Mouse (Mus musculus): ENCODE results near the gene Fmnl1. TPM values are rescaled to one million over a fixed set of nuclear protein-coding genes. Genes with fewer than 3 reads are reported as not detected.
"Not testable (repeated sequence)": the region's sequence is repeated elsewhere in the genome, so short reads cannot be mapped to it uniquely, and the experiment has no call there.

Fmnl1 gene
- polyA plus RNA-seq, 1 experiment from 2014 or later: 4.3 TPM

DNA sequence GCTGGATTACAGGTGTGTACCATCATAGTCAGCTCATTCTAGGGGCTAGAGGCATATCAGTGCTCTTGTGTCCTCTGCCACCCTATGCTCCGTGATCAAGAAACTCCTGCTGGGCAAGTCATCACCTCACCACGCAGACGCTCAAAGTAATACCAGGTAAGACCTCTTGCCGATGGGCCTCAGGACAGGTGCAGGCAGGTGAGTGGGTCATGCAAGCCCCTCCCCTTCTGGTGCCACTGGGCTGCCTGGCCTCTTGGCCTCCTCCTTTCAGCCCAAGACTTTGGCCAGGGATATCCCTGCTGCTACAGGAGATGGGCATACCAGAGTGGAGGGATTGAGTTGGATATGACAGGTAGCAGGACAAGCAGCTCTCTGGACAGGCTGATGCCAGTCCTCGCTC lies 48.4 kb downstream of the Fmnl1 start:
- DNase-seq: no peak

DNA sequence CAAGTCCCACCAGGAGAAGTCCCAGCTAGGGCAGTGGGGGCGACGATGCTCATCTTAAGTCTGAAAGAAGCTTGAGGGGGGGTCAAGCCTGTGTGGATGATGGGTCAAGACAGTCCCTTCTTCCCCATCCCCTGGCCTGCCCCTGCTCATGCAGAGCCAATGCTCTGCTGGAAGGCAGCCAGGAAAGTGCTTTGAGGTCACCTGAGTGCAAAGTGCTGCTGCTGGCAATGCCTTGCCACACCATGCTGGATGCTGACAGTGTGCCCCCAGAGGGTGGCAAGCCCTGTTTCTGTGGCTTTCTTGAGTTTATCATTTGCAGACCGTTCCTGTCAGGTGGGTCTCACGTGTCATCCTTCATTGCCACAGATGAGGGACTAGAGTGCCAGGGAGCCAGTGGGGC lies 49.1 kb downstream of the Fmnl1 start:
- Histone ChIP-seq H3K9ac (replicated peaks; ENCODE audit: low read length) (no peak overlapping the region), H3K27ac (replicated peaks; ENCODE audit: low read depth, low read length) (no peak overlapping the region), H3K4me2 (ENCODE audit: low read length) (no peak overlapping the region), H3K4me1 (ENCODE audit: control insufficient read depth, insufficient read depth, low read length) (0 out of 2 replicates have a peak, but pooled peaks cover 8% of the 10 kb centered on the region), H3K9me3 (ENCODE audit: control insufficient read depth, low read length) (no peaks in the 10 kb centered on the region), H3K4me3 (replicated peaks; ENCODE audit: low read depth, low read length) (no peak overlapping the region), H3K36me3 (ENCODE audit: control insufficient read depth, insufficient read depth, low read length) (peaks cover 44% of the 10 kb centered on the region), H3K27me3 (ENCODE audit: control insufficient read depth, insufficient read depth, low read length) (peaks cover 4% of the 10 kb centered on the region)
- ATAC-seq (ENCODE audit: low FRiP score, low TSS enrichment) (no peak), DNase-seq (no peak)
- WGBS: 92% methylated on average over 4 of the region's 4 CpGs

More for the DNA sequence above, 48.4 kb downstream of the Fmnl1 start:
- Histone ChIP-seq H3K4me2 (ENCODE audit: low read length) (no peak overlapping the region), H3K27ac (replicated peaks; ENCODE audit: low read depth, low read length) (no peak overlapping the region), H3K9ac (replicated peaks; ENCODE audit: low read length) (no peak overlapping the region), H3K36me3 (ENCODE audit: control insufficient read depth, insufficient read depth, low read length) (peaks cover 37% of the 10 kb centered on the region), H3K4me3 (replicated peaks; ENCODE audit: low read depth, low read length) (no peak overlapping the region), H3K9me3 (ENCODE audit: control insufficient read depth, low read length) (no peaks in the 10 kb centered on the region), H3K27me3 (ENCODE audit: control insufficient read depth, insufficient read depth, low read length) (peaks cover 4% of the 10 kb centered on the region), H3K4me1 (ENCODE audit: control insufficient read depth, insufficient read depth, low read length) (0 out of 2 replicates have a peak, but pooled peaks cover 8% of the 10 kb centered on the region)
- 87% methylated on average over 5 of the region's 5 CpGs for WGBS
- no peak for ATAC-seq (ENCODE audit: low FRiP score, low TSS enrichment)

DNA sequence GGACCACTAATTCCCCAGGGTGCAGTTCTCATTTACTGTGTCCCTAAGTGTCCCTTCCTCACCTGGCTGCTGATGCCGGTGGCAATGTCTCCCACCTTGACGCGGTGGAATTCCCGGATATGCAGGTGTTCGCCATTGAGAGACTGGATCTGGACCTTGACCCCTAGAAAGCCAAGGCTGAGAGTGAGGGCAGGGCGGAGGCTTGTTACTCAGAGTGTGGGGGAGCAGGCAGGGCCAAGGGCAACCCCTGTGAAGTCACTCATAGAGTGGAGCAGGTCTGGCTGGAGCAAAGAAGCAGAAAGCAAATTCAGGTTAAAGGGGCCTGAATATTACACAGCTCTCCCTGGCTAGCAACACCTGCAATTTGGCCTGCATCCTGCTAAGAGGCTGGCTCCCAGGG lies 50.5 kb downstream of the Fmnl1 start:
- H3K27ac ChIP-seq (replicated peaks; ENCODE audit: low read depth, low read length): no peak overlapping the region
- no peaks in the 10 kb centered on the region for H3K9me3 ChIP-seq (ENCODE audit: control insufficient read depth, low read length)
- H3K9ac ChIP-seq (replicated peaks; ENCODE audit: low read length): no peak overlapping the region
- no peak overlapping the region for H3K4me3 ChIP-seq (replicated peaks; ENCODE audit: low read depth, low read length)
- WGBS: 93% methylated on average over 6 of the region's 6 CpGs
- DNase-seq (no peak), ATAC-seq (ENCODE audit: low FRiP score, low TSS enrichment) (no peak)
- 0 out of 2 replicates have a peak, but pooled peaks cover 8% of the 10 kb centered on the region for H3K4me1 ChIP-seq (ENCODE audit: control insufficient read depth, insufficient read depth, low read length)
- peaks cover 4% of the 10 kb centered on the region for H3K27me3 ChIP-seq (ENCODE audit: control insufficient read depth, insufficient read depth, low read length)
- no peak overlapping the region for H3K4me2 ChIP-seq (ENCODE audit: low read length)
- H3K36me3 ChIP-seq (ENCODE audit: control insufficient read depth, insufficient read depth, low read length): peaks cover 53% of the 10 kb centered on the region

DNA sequence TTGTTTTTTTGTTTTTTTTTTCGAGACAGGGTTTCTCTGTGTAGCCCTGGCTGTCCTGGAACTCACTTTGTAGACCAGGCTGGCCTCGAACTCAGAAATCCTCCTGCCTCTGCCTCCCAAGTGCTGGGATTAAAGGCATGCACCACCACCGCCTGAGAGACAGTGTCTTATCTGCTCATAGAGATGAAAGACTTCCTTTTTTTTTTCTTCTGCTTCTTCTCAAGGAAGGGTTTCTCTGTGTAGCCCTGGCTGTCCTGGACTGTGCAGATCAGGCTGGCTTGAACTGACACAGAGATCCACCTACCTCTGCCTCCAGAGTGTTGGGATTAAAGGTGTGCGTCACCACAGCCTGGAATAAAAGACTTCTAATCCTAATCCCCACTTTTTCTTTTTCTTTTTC lies 51.8 kb downstream of the Fmnl1 start:
- H3K9me3 ChIP-seq (ENCODE audit: control insufficient read depth, low read length); H3K4me3 ChIP-seq (replicated peaks; ENCODE audit: low read depth, low read length); H3K4me1 ChIP-seq (ENCODE audit: control insufficient read depth, insufficient read depth, low read length); H3K9ac ChIP-seq (replicated peaks; ENCODE audit: low read length); H3K27me3 ChIP-seq (ENCODE audit: control insufficient read depth, insufficient read depth, low read length); H3K4me2 ChIP-seq (ENCODE audit: low read length); ATAC-seq (ENCODE audit: low FRiP score, low TSS enrichment); H3K27ac ChIP-seq (replicated peaks; ENCODE audit: low read depth, low read length); DNase-seq: not testable (repeated sequence)
- 96% methylated on average over 4 of the region's 4 CpGs for WGBS
- peaks cover 65% of the 10 kb centered on the region for H3K36me3 ChIP-seq (ENCODE audit: control insufficient read depth, insufficient read depth, low read length)

DNA sequence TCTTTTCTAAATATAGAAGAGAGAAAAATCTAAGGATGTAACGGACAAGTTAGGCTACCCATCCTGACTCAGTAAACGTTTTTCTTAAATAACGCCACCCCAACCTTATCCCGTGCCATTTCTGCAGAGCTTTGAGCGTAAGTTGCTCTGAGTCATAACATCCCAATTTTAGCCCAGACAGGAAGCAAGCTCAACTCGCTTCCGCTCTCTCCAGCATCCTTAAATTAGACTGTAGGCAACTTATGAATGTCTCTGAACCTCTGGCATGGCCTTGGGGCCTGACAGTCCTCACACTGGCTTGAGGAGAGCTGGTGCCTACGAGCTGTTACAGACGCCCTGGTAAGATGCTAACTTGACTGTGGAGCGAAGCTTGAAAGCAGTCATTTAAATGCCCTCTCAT lies 52.5 kb downstream of the Fmnl1 start:
- Histone ChIP-seq H3K9ac (replicated peaks; ENCODE audit: low read length) (no peak overlapping the region), H3K4me3 (replicated peaks; ENCODE audit: low read depth, low read length) (no peak overlapping the region), H3K9me3 (ENCODE audit: control insufficient read depth, low read length) (no peaks in the 10 kb centered on the region), H3K4me2 (ENCODE audit: low read length) (no peak overlapping the region), H3K36me3 (ENCODE audit: control insufficient read depth, insufficient read depth, low read length) (peaks cover 65% of the 10 kb centered on the region), H3K27me3 (ENCODE audit: control insufficient read depth, insufficient read depth, low read length) (no peaks in the 10 kb centered on the region; the same call in 1 of the 2 replicates), H3K27ac (replicated peaks; ENCODE audit: low read depth, low read length) (no peak overlapping the region), H3K4me1 (ENCODE audit: control insufficient read depth, insufficient read depth, low read length) (0 out of 2 replicates have a peak, but pooled peaks cover 4% of the 10 kb centered on the region)
- WGBS: 93% methylated on average over 10 of the region's 10 CpGs
- no peak for ATAC-seq (ENCODE audit: low FRiP score, low TSS enrichment)
- DNase-seq: no peak

DNA sequence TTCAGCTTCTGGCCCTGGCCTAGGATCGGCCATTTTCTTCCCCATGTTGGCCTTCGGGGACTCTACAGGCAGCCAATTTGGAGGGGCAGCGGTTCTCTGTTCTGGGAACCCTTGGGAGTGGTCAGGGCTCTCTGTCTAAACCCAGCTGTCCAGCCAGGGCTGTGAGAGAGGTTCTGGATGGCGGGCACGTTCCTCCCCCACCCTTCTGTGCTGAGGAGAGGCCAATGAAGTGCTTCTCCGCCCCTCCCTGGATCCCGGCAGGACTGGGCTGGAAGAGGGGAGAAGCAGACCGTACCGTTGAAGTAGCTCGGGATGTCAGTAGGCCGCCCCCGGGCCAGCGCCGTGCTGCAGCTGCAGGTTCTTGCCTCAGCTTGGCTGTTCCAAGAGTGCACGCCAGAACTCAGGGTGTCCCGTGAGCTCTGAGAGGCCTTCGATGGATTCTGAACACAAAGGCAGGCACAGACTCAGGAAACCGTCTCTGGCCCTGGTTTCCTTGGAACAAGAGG lies 53.1 kb downstream of the Fmnl1 start:
- no peak overlapping the region for H3K4me2 ChIP-seq (ENCODE audit: low read length)
- H3K9ac ChIP-seq (replicated peaks; ENCODE audit: low read length): no peak overlapping the region
- H3K36me3 ChIP-seq (ENCODE audit: control insufficient read depth, insufficient read depth, low read length): peaks cover 69% of the 10 kb centered on the region
- H3K27me3 ChIP-seq (ENCODE audit: control insufficient read depth, insufficient read depth, low read length): no peaks in the 10 kb centered on the region
- 69% methylated on average over 18 of the region's 18 CpGs for WGBS
- ATAC-seq (ENCODE audit: low FRiP score, low TSS enrichment) (no peak), DNase-seq (no peak)
- H3K4me1 ChIP-seq (ENCODE audit: control insufficient read depth, insufficient read depth, low read length): no peaks in the 10 kb centered on the region
- H3K27ac ChIP-seq (replicated peaks; ENCODE audit: low read depth, low read length): no peak overlapping the region
- H3K9me3 ChIP-seq (ENCODE audit: control insufficient read depth, low read length): no peaks in the 10 kb centered on the region
- H3K4me3 ChIP-seq (replicated peaks; ENCODE audit: low read depth, low read length): no peak overlapping the region

DNA sequence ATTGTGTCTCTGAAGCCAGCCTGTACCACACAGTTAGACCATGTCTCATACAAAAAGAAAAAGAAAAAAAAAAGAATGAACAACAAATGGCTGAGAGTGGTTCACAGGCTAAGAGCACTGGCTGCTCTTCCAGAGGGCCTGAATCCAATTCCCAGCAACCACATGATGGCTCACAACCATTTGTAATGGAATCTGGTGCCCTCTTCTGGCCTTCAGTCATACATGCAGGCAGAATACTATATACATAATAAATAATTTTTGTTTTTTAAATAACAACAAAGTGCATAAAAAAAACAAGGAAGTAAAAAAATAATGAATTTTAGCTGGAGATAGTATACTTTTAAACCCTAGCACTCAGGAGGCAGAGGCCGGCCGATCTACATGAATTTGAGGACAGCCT lies 58.7 kb downstream of the Fmnl1 start:
- Histone ChIP-seq H3K9me3 (ENCODE audit: control insufficient read depth, low read length) (no peaks in the 10 kb centered on the region), H3K27ac (replicated peaks; ENCODE audit: low read depth, low read length) (no peak overlapping the region), H3K27me3 (ENCODE audit: control insufficient read depth, insufficient read depth, low read length) (no peaks in the 10 kb centered on the region), H3K36me3 (ENCODE audit: control insufficient read depth, insufficient read depth, low read length) (peaks cover 54% of the 10 kb centered on the region), H3K4me2 (ENCODE audit: low read length) (no peak overlapping the region), H3K9ac (replicated peaks; ENCODE audit: low read length) (no peak overlapping the region), H3K4me1 (ENCODE audit: control insufficient read depth, insufficient read depth, low read length) (no peaks in the 10 kb centered on the region), H3K4me3 (replicated peaks; ENCODE audit: low read depth, low read length) (no peak overlapping the region)
- 100% methylated on average over 2 of the region's 2 CpGs for WGBS
- DNase-seq (no peak), ATAC-seq (ENCODE audit: low FRiP score, low TSS enrichment) (no peak)

DNA sequence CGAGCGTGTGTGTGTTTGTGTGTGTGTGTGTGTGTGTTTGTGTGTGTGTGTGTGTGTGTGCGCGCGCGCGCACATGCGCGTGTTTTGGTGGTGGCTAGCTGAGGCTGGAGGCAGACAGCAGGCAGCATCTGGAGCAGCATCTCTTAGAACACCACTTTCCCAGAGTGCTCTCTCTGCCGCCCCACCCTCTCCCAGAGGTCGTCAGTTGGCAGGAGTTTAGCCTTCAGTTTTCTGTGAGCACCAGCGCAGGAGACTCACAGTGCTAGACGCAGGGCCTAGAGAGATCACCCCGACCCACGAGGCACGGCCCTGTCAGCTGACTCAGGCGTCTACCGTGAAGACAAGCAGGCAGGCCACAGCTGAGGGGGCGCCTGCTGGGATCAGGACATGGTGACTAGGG lies 59.7 kb downstream of the Fmnl1 start:
- Histone ChIP-seq H3K27ac (replicated peaks; ENCODE audit: low read depth, low read length) (no peak overlapping the region), H3K4me3 (replicated peaks; ENCODE audit: low read depth, low read length) (no peak overlapping the region), H3K27me3 (ENCODE audit: control insufficient read depth, insufficient read depth, low read length) (no peaks in the 10 kb centered on the region), H3K9me3 (ENCODE audit: control insufficient read depth, low read length) (no peaks in the 10 kb centered on the region), H3K4me2 (ENCODE audit: low read length) (no peak overlapping the region), H3K4me1 (ENCODE audit: control insufficient read depth, insufficient read depth, low read length) (no peaks in the 10 kb centered on the region), H3K36me3 (ENCODE audit: control insufficient read depth, insufficient read depth, low read length) (peaks cover 44% of the 10 kb centered on the region), H3K9ac (replicated peaks; ENCODE audit: low read length) (no peak overlapping the region)
- no peak for ATAC-seq (ENCODE audit: low FRiP score, low TSS enrichment)
- 89% methylated on average over 19 of the region's 19 CpGs for WGBS
- DNase-seq: no peak

DNA sequence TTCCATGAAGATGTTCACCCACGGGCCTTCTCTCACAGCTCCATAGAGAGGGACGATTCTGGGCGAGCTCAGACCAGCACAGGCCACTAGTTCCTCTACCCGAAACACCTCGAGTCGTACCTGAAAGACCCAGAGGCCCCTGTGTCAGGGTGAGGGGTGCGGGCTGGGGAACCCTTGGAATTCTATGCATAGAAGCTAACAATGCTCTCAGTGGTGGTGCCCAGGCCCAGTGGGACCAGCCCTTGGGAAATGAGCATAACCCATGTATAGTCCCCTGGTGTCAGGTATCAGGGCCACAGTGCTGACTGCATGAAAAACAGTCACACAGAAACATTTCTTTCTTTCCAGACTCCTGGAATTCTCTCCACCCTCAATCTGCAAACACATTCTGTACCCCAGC lies 60.5 kb downstream of the Fmnl1 start:
- Histone ChIP-seq H3K27me3 (ENCODE audit: control insufficient read depth, insufficient read depth, low read length) (no peaks in the 10 kb centered on the region), H3K27ac (replicated peaks; ENCODE audit: low read depth, low read length) (no peak overlapping the region), H3K4me2 (ENCODE audit: low read length) (no peak overlapping the region), H3K4me3 (replicated peaks; ENCODE audit: low read depth, low read length) (no peak overlapping the region), H3K4me1 (ENCODE audit: control insufficient read depth, insufficient read depth, low read length) (no peaks in the 10 kb centered on the region), H3K36me3 (ENCODE audit: control insufficient read depth, insufficient read depth, low read length) (peaks cover 41% of the 10 kb centered on the region), H3K9ac (replicated peaks; ENCODE audit: low read length) (no peak overlapping the region), H3K9me3 (ENCODE audit: control insufficient read depth, low read length) (no peaks in the 10 kb centered on the region)
- 96% methylated on average over 7 of the region's 7 CpGs for WGBS
- DNase-seq (no peak), ATAC-seq (ENCODE audit: low FRiP score, low TSS enrichment) (no peak)

Measured in midbrain, embryonic 14.5 days (tissue).